Mouse (Mus musculus) ovary, postnatal 14 days (tissue): ENCODE measurements around the gene Them4.
"Not testable (repeated sequence)": the region's sequence is repeated elsewhere in the genome, so short reads cannot be mapped to it uniquely, and the experiment has no call there.

ENCODE experiments used
- DNase-seq: peaks from one replicate; pipeline ENCODE4 v3.0.0; 2022; ENCODE audit warnings: low spot score

Them4 gene

DNA sequence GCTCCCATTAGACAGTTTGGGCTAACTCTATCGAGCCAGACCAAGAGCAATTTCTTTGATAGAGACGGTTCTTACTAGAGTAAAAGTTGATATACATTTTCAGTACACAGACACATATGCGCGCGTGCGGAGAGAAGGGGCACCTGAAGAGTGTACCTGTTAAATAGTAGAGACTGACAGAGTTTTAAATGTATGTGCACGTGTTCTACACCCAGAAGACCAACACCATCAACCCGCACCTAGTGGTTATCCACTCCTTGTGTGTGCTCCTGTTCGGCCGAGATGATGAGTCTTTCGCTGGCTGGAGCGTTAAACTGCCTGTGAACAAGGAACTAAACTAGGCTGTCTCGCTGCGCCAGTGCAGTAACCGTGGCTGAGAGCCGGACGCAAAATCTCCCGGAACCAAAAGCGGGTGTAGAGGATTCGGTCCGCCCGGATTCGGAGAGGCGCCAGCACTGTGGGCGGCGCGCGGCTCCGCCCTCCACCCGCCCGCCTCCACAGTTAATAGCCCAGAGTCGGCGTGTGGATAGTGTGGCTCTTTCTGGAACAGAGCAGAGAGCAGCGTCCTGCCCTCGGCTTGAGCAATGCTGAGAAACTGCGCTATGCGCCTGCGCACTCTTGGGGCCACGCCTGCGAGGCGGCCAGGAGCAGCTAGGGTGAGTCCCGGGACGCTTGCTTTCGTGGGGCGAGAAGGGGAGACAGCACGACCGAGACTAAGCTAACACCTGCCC lies at the start of gene Them4:
Them4 (plus strand) TSS at position 457 of the 731 bp plus-strand sequence.
- DNase-seq, result peak; percentile 89

DNA sequence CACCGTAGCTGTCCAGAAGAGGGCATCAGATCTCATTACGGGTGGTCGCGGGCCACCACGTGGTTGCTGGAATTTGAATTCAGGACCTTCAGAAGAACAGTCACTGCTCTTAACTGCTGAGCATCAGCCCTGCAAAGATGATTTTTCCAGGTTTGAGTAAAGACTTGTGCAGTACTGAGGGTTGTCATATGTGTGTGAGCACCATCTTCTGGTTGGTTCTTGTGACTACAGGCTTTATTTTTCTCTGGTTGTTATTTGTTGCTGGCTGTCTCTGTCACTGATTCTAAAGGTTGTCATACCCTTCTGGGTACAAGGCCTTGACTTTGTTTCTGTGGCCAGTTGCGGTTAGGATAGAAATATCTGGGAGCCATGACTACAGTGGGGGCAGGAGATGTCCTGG lies 49.3 kb upstream of the Them4 start:
- no peak for DNase-seq

DNA sequence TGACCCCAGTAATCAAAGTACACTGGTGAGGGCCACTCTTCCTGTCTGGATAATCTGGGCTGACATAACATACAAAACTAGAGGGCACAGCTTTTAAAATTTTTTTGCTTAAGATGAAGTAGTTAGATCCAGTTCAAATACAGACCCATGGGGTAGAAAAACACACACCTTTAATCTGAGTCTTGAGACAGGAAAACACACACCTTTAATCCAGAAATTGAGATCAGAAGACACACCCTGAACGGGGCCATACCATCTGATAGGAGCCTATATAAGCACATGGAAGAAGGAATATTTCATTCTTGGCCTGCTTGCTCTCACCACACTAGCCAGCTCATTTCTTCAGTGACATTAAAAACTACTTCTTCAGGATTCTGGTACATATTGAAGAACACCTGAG lies 46.2 kb upstream of the Them4 start, which contains the start of gene Gm4778:
Gm4778 (plus strand) TSS at position 301 of the 400 bp plus-strand sequence.
- not testable (repeated sequence) for DNase-seq

DNA sequence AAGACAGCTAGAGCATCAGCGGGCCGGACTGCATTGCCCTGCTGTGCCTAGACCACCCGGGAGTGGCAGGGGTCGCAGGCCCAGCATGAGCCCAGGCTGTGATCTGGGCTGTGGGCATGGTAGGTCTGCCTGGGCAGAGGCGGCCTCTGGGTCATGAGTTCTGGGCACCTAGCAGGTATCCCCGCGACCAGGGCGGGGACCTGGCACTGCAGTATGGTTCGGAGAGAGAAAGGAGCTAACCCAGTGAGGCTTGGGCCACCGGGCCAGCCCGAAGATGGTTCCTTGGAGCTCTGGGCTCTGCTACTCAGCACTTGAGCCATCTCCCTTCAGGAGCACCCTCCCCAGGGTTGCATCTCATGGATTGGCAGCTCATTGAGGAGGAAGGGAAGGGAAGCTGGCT lies 33.9 kb upstream of the Them4 start:
- no peak for DNase-seq

DNA sequence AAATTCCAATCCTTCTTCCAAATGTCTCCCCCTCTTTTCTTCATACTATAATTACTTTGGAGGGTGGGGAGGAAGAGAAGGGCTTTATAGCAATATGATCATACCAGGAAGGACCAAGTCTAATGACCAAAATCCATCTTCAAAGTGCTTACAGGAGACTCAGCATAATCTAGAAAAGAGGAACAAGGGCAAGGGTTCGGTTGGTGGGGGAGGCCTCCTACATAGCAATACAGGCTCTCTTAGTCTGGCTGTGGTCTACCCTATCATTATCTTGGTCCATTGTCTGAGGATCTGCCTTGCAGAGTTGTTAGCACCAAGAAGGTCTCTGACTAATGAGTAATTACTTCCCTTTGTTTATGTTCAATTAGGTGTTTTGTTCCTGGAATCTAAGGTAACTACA lies 4.4 kb upstream of the Them4 start:
- no peak for DNase-seq

DNA sequence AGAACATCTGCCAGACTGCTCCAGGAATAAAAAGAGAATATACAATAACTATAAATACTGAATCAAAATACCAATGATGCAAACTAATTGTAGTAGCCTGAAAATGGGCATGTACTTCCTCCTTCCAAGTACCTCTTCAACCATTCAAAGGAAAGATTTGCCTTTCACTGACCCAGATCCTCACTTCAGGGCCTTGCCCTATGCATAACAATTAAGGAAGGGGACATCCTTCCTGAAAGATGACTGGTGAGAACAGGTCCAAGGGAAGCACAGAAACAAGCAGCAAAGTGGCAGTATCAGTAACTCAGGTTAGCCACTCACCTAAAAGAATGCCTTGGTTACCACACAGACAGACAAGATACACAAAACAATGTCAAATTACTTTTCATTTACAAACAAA lies 2.9 kb upstream of the Them4 start:
- DNase-seq, result no peak

DNA sequence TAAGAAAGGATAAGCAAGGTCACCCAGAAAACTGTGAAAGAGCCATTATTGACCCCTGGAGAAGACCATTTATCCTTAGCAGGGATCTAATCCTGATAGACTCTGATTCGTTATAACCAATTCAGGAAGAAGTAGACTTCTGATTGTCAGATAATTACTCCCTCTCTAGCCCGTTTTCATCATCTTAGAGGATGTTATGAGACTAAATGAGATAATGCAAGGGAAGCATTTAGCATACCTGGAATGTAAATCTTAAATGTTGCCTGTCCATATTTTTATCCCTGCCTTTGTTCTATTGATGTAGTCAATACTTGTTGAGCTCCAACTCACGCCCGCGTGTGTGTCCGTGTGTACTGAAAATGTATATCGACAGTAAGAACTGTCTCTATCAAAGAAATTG lies 602 bp downstream of the Them4 start:
- DNase-seq, result no peak

DNA sequence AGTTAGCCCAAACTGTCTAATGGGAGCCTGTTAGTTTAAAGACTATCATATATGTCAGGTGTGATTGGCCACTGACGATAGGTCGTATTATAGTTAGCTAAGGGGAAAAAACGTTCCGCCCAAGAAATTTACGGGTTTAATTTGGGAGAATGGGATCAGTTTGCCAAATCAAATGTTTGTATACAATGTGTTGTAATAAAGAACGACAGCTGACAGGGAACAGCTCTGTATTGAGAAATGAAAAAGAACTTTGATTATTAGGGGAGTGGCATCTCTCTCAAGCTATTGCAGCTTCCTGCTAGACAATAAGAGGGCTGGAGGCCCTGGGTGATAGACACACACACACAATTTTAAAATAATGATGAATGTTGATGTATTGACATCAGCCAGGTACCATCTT lies 1.0 kb downstream of the Them4 start:
- DNase-seq, result no peak

DNA sequence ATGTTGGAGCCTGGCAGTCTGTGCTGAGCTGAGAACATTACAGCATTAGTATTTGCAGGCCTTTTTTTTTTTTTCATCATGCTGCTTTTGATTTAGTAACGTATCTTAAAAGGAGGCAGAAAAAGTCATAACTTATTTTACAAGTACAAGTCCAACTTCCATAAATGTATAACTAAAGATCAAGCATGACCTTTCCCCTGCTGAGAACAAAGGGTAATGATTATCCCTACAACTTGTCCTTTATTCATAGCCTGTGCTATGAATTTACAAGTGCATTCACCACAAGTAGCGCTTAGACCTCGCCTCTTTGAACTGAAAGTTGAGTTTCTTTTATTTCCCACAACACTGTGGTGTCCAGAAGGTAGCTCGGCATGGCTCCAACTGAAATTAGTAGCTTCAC lies 1.5 kb downstream of the Them4 start:
- DNase-seq, result no peak

DNA sequence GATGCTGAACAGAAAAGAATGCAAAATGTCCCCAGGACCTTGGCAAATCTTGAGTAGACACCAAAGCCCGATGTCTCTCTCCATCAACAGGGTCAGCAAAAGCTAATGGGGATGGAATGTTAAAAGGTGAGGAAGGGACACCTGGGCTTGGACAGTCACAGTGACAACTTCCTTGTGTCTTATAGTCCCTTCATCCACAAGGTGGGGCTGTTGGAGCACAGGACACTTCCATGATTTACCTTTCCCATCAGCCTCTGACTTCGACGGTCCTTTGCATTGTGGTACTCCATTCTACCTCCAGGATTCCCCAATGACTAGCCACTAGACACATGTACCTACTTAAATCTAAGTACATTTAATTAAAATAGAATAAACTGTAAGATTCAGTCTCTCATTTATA lies 18.8 kb downstream of the Them4 start:
- no peak for DNase-seq

DNA sequence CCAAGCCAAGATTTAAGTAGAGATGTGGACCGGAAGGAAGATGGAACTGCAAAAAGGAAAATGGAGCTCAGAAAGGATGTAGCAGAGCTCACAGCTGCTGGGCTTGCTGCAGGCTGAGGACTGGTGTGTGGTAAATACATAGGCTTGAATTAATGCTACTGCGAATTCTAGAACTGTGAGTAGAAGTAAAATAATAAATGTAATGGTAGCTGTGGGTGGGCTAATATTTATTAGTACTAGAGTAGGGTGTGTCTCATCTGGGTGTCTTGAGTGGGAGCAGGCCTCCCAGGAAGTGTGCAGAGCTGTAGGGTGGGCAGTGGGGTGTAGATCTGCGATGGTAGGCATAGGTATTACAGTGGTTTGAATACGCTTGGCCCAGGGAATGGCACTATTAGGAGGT lies 24.6 kb downstream of the Them4 start:
- no peak for DNase-seq

DNA sequence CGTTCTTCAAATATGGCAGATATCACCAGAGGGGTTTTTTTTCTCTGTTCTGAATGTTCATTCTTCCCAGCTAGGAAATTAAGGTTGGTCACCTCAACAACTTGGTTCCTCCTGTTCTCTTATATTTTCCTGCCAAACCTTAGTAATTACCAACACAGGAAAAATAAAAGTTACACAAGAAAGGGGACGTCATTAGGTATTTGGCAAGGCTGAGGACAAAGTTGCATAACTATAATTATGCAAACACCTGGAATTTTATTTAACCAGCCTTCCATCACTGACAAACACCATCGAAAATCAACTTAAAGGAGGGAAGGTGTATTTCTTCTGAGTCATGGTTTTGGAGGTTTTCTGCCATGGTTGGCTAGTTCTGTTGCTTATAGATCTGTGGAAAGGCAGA lies 28.6 kb downstream of the Them4 start:
- no peak for DNase-seq

DNA sequence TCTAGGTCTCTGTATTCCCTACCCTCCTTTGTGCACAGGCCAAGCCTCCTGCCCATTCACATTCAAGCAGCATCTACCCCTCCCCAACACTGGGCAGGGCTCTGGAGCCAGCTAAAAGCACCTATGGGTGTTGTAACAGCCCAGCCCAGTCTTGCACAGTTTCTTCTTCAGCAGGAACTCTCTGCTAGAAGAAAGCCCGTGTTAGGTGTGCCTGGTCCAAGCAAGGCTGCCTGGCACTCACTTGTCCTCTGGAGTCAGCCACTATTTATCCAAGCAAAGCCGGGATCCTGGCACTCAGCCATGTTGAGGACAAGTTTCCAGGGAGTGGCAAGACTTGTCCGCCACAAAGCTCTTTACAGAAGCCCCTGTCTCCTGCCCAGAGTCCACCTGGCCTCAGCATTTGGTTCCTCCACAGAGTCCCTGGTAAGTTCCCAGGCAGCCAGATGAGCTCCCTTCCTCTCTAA lies 32.1 kb downstream of the Them4 start, which contains the start of gene Them5:
Them5 (plus strand) TSS at position 141 of the 464 bp plus-strand sequence.
- DNase-seq, result no peak

DNA sequence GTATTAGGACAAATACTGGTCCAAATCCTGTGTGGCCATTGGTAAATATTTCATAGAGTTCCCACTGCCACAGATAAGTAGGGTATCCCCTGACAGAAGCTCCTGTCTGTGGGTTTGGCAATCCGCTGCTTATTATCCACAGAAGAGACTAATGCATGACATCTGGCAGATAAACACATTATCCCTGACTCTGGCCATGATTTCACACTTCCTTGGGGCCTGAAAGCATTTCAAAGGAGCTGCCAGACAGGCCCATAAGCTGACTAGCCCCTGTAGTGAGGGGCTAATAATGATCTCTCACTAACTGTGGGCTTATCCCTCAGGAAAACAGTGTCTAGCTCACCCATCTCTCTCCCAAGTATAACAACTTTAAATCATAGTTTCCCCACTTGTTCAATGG lies 32.7 kb downstream of the Them4 start:
- no peak for DNase-seq

DNA sequence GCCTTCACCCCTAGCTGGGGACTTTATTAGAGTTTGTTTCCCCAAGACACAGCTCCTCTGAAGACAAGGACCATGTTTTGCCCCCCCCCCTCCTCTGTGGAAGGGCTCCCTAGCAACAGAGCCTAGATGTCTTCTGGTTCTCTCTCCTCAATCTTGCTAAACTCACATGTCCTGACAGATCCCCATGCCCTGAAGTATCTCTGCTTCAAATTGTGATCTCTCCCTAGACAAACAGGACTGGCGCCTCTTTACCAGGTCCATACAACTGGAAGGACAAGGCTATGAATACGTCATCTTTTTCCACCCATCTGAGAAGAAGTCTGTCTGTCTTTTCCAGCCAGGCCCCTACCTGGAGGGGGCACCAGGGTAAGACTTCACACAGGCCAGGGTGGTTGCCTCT lies 34.3 kb downstream of the Them4 start:
- no peak for DNase-seq

DNA sequence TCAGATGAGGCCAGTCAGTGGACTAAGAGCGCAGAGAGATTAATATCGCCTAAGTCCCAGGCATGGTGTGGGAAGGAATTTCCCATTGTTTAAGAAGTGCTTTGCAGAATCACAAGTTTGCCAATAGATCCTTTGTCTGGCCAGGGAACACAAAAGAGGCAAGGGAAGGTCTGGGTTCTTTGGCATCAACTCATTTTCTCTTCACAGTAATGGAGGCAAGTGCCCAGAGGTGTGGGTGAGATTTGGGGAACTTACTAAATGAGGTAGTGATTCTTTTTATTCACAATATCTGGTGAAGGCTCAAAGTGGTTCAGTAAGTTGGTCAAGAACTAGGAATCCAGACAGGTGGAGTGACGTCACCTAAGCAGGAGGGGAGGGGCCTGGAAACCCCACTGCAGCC lies 35.0 kb downstream of the Them4 start:
- no peak for DNase-seq

DNA sequence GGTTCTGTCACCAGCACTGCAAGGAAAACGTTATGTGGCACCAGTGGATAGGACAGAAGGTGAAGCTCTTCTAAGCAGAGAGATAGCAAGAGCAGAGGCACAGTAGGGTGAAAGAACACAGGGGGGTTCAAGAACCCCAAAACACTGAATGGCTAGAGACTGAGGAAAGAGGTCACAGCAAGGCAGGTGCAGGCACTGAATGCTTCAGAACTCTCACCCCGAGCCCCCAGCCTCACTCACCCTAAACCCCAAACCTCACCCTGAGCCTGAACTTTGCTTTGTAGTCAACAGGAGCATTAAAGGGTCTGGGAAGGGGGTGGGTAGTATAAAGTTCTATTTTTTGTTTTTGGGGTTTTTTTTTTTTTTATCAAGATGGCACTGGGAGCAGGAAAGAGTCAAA lies 38.3 kb downstream of the Them4 start:
- no peak for DNase-seq

DNA sequence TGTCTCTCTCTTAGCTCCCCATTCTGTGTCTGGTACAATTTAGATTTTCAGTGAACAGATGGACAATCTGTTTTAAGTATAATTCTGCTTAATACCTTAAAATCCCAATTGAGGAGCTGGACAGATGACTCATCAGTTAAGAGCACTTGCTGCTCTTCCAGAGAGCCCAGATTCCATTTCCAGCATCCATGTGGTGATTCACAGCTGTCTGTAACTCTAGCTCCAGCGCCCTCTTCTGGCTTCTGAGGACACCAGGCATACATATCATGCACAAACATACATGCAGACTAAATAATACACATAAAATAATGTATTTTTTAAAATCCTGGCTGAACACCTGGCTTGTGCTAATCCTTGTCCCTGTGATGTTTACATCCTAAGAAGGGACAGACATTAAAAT lies 50.9 kb downstream of the Them4 start:
- DNase-seq, result no peak

DNA sequence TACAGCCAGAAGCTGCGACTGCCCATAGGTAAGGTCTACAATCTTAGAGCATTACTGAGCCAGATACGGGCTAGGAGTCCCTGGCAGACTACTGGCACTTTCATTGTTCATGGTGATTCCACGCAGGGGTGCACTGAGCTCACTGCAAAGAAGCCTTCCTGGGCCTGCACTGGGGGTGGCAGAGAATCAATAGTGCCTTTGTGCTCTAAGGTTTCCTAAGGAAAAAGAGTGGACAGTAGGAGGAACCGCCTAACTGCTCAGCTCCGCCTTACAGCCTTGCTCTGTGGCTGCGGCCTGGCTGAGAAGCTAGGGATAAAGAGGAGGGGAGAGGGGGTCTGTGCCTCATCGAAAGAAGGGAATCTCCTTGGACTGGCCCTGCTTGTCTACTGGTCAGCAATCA lies 52.2 kb downstream of the Them4 start, which contains the start of gene C2cd4d:
C2cd4d (plus strand) TSS at position 301 of the 400 bp plus-strand sequence.
- no peak for DNase-seq

DNA sequence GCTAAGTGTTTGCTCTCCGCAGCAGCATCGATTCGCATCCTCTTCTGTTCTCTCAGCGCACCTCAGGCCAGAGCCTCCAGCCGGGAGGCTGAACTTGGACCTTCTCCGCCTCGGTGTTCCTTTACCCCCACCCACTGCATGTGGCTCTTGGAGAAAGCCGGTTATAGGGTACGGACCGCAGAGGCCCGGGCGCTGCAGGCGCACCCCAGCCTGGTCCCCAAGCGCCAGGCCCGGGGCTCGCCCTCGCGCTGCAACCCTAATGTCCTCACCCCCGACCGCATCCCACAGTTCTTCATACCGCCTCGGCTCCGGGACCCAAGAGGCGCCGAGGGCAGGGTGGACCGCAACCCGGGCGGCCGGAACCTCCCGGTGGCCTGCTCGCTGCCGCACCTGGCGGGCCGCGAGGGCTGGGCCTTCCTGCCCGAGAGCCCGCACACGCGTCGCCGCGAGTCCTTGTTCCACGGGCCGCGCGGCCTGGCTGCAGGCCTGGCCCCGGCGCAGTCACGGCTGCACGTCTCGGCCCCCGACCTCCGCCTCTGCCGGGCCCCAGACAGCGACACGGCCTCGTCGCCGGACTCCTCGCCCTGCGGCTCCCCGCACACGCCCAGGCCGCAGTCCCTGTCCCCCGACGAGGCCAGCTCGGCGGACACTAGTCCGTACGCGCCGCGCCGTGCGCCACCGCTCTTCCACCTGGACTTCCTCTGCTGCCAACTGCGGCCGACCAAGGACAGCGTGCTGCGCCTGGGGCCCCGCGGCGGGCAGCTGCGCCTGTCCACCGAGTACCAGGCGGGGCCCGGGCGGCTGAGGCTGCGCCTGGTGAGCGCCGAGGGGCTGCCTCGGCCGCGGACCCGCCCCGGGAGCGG lies 53.6 kb downstream of the Them4 start:
- peak; percentile 37 for DNase-seq

DNA sequence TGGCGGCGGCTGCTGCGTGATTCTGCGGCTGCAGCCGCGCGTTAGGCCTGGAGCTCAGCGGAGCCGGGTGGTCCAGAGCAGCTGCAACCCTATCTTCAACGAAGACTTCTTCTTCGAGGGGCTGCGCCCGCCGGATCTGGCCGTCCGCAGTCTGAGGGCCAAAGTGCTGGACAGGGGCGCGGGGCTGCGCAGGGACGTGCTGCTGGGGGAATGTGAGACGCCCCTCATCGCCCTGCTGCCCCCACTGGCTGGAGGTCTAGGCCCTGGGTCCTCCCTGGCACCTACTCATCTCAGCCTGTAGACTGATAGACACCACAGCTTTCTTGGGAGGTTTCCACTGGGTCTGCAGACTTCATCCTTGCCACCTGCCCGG lies 54.3 kb downstream of the Them4 start:
- DNase-seq, result peak; percentile 23

DNA sequence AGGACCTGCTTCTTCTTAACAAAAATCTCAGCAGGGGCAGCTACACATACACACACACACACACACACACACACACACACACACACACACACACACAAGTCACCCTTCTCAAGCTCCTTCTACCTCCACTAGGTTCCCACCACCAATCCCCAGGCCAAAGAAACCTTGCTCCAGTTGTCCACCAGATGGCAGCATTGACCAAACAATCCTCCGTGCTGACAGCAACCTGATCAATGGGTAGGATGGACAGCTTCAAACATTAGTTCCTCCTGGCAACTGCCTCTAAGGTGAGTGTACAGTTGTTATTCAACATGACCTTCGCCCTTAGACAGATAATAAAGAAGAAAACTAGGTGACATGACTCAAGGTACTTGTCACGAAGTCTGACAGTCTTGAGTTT lies 56.9 kb downstream of the Them4 start:
- DNase-seq, result peak; percentile 77

DNA sequence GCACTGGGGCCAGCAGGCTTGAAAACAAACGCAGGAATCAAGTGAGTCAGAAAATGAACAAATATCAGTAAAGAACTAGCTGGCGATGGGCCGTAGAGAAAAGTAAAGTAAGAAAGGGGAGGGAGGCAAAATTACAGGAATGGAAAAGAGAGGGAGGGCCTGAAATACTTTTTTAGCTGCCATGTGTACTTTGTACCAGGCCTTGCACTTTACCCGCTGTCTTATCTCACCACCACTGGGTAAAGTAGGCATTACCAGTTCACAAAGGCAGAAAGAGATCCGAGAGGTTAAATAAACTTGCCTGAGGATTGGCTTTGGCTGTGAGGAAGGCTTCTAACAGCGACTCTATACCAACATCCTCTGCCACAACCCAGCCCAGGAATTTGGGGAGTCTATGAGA lies 57.6 kb downstream of the Them4 start:
- DNase-seq, result no peak
